Comparison of ENCODE assay signal across 8 mouse cellular contexts in genomic region chr1:170109776-170110515, GRCm38 (mm10). TPM values are rescaled to one million over a fixed set of nuclear protein-coding genes. Genes with fewer than 3 reads are reported as not detected.
DNase-seq lines count a peak whose midpoint lies in the region; ATAC-seq and TF ChIP-seq lines count a peak whose summit lies in the region.

No protein-coding gene starts in this region.

- no peak overlapping the region for H3K9ac ChIP-seq in forebrain, embryonic 13.5 days
- peak overlapping the region; percentile 27 for H3K9ac ChIP-seq in hindbrain, embryonic 16.5 days (ENCODE audit: low read depth, low read length)
- no peak overlapping the region for H3K9ac ChIP-seq in neural tube, embryonic 15.5 days (replicated peaks)

- ATAC-seq in forebrain, embryonic 13.5 days = no peak
- ATAC-seq in hindbrain, embryonic 16.5 days = no peak
- no peak for ATAC-seq in neural tube, embryonic 15.5 days (ENCODE audit: low FRiP score)
- no peak for ATAC-seq in granulocyte monocyte progenitor cell, adult 5-6 weeks (replicated peaks; ENCODE audit: poor library complexity, severe bottlenecking)

- intact Hi-C loops in gastrocnemius, adult 2 months (cut with DNase I) = loop anchor here (5.0 kb wide), 1 partner anchor 53 kb away; no protein-coding TSS in a partner anchor

- no peak for TF ChIP-seq CTCF in gastrocnemius, adult 2 months (IDR thresholded peaks at IDR 0.05)

- no peak overlapping the region for H3K4me2 ChIP-seq in forebrain, embryonic 13.5 days
- peak overlapping the region; percentile 21 for H3K4me2 ChIP-seq in hindbrain, embryonic 16.5 days (ENCODE audit: low read length)
- peak overlapping the region; percentile 27 for H3K4me2 ChIP-seq in neural tube, embryonic 15.5 days

- peaks cover 11% of the 10 kb centered on the region for H3K4me1 ChIP-seq in forebrain, embryonic 10.5 days
- no peaks in the 10 kb centered on the region for H3K4me1 ChIP-seq in forebrain, embryonic 13.5 days
- H3K4me1 ChIP-seq in hindbrain, embryonic 16.5 days (ENCODE audit: control insufficient read depth, insufficient read depth, low read depth, low read length) = no peaks in the 10 kb centered on the region
- no peaks in the 10 kb centered on the region; the same call in 1 of the 2 replicates for H3K4me1 ChIP-seq in neural tube, embryonic 15.5 days

- 81% methylated on average over 19 of the region's 19 CpGs for WGBS in forebrain, embryonic 10.5 days
- WGBS in forebrain, embryonic 13.5 days = 89% methylated on average over 19 of the region's 19 CpGs
- 85% methylated on average over 19 of the region's 19 CpGs for WGBS in hindbrain, embryonic 16.5 days
- 83% methylated on average over 19 of the region's 19 CpGs for WGBS in neural tube, embryonic 15.5 days

- H3K27ac ChIP-seq in forebrain, embryonic 10.5 days = peak overlapping the region; percentile 79
- no peak overlapping the region for H3K27ac ChIP-seq in forebrain, embryonic 13.5 days
- H3K27ac ChIP-seq in gastrocnemius, adult 2 months = peak overlapping the region; percentile 86
- H3K27ac ChIP-seq in hindbrain, embryonic 16.5 days (ENCODE audit: low read depth, low read length) = 0 out of 2 replicates have a peak overlapping the region, but pooled peaks have one; percentile 17
- H3K27ac ChIP-seq in neural tube, embryonic 15.5 days (replicated peaks) = peak overlapping the region; percentile 64

- no peaks in the 10 kb centered on the region for H3K27me3 ChIP-seq in forebrain, embryonic 10.5 days (ENCODE audit: poor library complexity, severe bottlenecking)
- H3K27me3 ChIP-seq in forebrain, embryonic 13.5 days = no peaks in the 10 kb centered on the region
- no peaks in the 10 kb centered on the region for H3K27me3 ChIP-seq in hindbrain, embryonic 16.5 days (replicated peaks; ENCODE audit: control insufficient read depth, insufficient read depth, low read length)
- no peaks in the 10 kb centered on the region for H3K27me3 ChIP-seq in neural tube, embryonic 15.5 days (replicated peaks)

- no peaks in the 10 kb centered on the region for H3K36me3 ChIP-seq in forebrain, embryonic 10.5 days (replicated peaks)
- no peaks in the 10 kb centered on the region for H3K36me3 ChIP-seq in forebrain, embryonic 13.5 days (ENCODE audit: poor library complexity, severe bottlenecking)
- H3K36me3 ChIP-seq in hindbrain, embryonic 16.5 days (ENCODE audit: control insufficient read depth, insufficient read depth, low read length) = no peaks in the 10 kb centered on the region
- no peaks in the 10 kb centered on the region for H3K36me3 ChIP-seq in neural tube, embryonic 15.5 days

- no peaks in the 10 kb centered on the region for H3K9me3 ChIP-seq in forebrain, embryonic 10.5 days
- no peaks in the 10 kb centered on the region for H3K9me3 ChIP-seq in forebrain, embryonic 13.5 days (replicated peaks)
- no peaks in the 10 kb centered on the region for H3K9me3 ChIP-seq in hindbrain, embryonic 16.5 days (ENCODE audit: control insufficient read depth, low read length)
- H3K9me3 ChIP-seq in neural tube, embryonic 15.5 days (replicated peaks) = no peaks in the 10 kb centered on the region

- peak overlapping the region; percentile 41 for H3K4me3 ChIP-seq in forebrain, embryonic 10.5 days
- H3K4me3 ChIP-seq in forebrain, embryonic 13.5 days = no peak overlapping the region
- H3K4me3 ChIP-seq in gastrocnemius, adult 2 months = peak overlapping the region; percentile 67
- peak overlapping the region; percentile 21 for H3K4me3 ChIP-seq in hindbrain, embryonic 16.5 days (ENCODE audit: low read length)
- peak overlapping the region; percentile 23 for H3K4me3 ChIP-seq in neural tube, embryonic 15.5 days (replicated peaks)

- peak; percentile 17 for DNase-seq in forebrain, embryonic 10.5 days (ENCODE audit: extremely low spot score, low spot score)
- peak; percentile 56 for DNase-seq in NIH3T3 (ENCODE audit: low read depth)
- DNase-seq in gastrocnemius, adult 2 months = peak; percentile 42
- DNase-seq in left cerebral cortex, adult 9 months (ENCODE audit: low spot score in 2 of 2) = no peak

RNA-seq across cellular contexts. Expression of gene Ddr2, which starts 0.6 kb away (rescaled TPM):
- 28.7 and 30.7 TPM in 2 replicates for polyA plus RNA-seq in forebrain, embryonic 10.5 days (2016; fragmentation: Nextera tagmentation; extraction: Ambion mirVana)
- 5.3 and 5.9 TPM in 2 replicates for polyA plus RNA-seq in forebrain, embryonic 13.5 days (2015; fragmentation: Nextera tagmentation; extraction: Ambion mirVana)
- total RNA-seq in gastrocnemius, adult 2 months (2021) = 10 to 100 TPM; 16.4 to 22.5 TPM
- 7.7 and 10.1 TPM in 2 replicates for polyA plus RNA-seq in hindbrain, embryonic 16.5 days (2015; fragmentation: Nextera tagmentation; extraction: Ambion mirVana)
- polyA plus RNA-seq in neural tube, embryonic 15.5 days (2015; fragmentation: Nextera tagmentation; extraction: Ambion mirVana) = 8.4 and 10.6 TPM in 2 replicates
- not detected in 2 replicates for total RNA-seq in granulocyte monocyte progenitor cell, adult 5-6 weeks (2014; fragmentation: Nextera tagmentation)
- 0.05 TPM in 1 of 2 replicates, not detected in the other for total RNA-seq in granulocyte monocyte progenitor cell, adult 5-6 weeks (2017)

Comparison
In these comparisons a context has a peak if more than half of its experiments do, and no peak if none do; other contexts are left out.
1. DNase-seq: peak in forebrain, embryonic 10.5 days (single experiment), NIH3T3 (single experiment) and gastrocnemius, adult 2 months (single experiment); none in left cerebral cortex, adult 9 months (0 of 2).